Mouse (Mus musculus) heart, postnatal 0 days (tissue): ENCODE measurements around the gene Sox6. TPM values are rescaled to one million over a fixed set of nuclear protein-coding genes. Genes with fewer than 3 reads are reported as not detected.

ENCODE experiments used
- ATAC-seq: fragments of 200-750 bp; cut with Nextera tagmentation; 2 replicates; pipeline ENCODE4 v1.8.0; 2017; ENCODE audit warnings: low read depth, moderate number of reproducible peaks, moderate library complexity; ENCODE audit not compliant: insufficient read depth
- DNase-seq: peaks from one replicate; pipeline ENCODE4 v3.0.0-alpha.2; 2016; ENCODE audit warnings: low spot score
- H3K27ac ChIP-seq: fragments of 300-500 bp; sonication (generic); 2 replicates; pipeline ENCODE4 v1.5.1; 2014; ENCODE audit warnings: low read depth, mild to moderate bottlenecking
- H3K27me3 ChIP-seq: fragments of 300-500 bp; sonication (generic); 2 replicates; pipeline ENCODE4 v1.6.1; 2014; ENCODE audit warnings: low read length, mixed read lengths; ENCODE audit not compliant: control insufficient read depth, insufficient read depth
- H3K36me3 ChIP-seq: fragments of 300-500 bp; sonication (generic); replicated peaks from 2 replicates; pipeline ENCODE4 v1.6.1; 2014; ENCODE audit warnings: low read length, mixed read lengths; ENCODE audit not compliant: control insufficient read depth, insufficient read depth
- H3K4me1 ChIP-seq: fragments of 300-500 bp; sonication (generic); 2 replicates; pipeline ENCODE4 v1.6.1; 2014; ENCODE audit warnings: antibody characterized with exemption; ENCODE audit not compliant: control insufficient read depth, insufficient read depth
- H3K4me2 ChIP-seq: fragments of 300-500 bp; sonication (generic); 2 replicates; pipeline ENCODE4 v1.6.1; 2014; ENCODE audit warnings: low read depth, mild to moderate bottlenecking, low read length, moderate library complexity
- H3K4me3 ChIP-seq: fragments of 300-500 bp; sonication (generic); 2 replicates; pipeline ENCODE4 v1.5.1; 2014; ENCODE audit warnings: low read depth, low read length
- H3K9ac ChIP-seq: fragments of 300-500 bp; sonication (generic); replicated peaks from 2 replicates; pipeline ENCODE4 v1.6.1; 2014; ENCODE audit warnings: low read depth, low read length, mixed read lengths
- H3K9me3 ChIP-seq: fragments of 300-500 bp; sonication (generic); replicated peaks from 2 replicates; pipeline ENCODE4 v1.6.1; 2016; ENCODE audit warnings: low read length; ENCODE audit not compliant: control insufficient read depth
- CTCF ChIP-seq: IDR thresholded peaks from 2 replicates; pipeline ENCODE4 v1.5.1; 2016; ENCODE audit warnings: antibody characterized with exemption, control low read depth, low read depth
- EP300 ChIP-seq: IDR thresholded peaks from 2 replicates; pipeline ENCODE4 v1.6.1; 2016; ENCODE audit warnings: antibody characterized with exemption, low read depth
- WGBS: fragments of 180-500 bp; shearing (Covaris S2); extraction: QIAGEN DNeasy Blood & Tissue Kit; methylation state at CpG from one replicate; pipeline ENCODE4 v1.1.7; 2014; 5-methylcytosine and 5-hydroxymethylcytosine counted together
- polyA plus RNA-seq: library from polyadenylated mRNA; unstranded; fragments of >200 nt; fragmentation: Nextera tagmentation; extraction: Ambion mirVana; gene quantifications from 2 replicates; pipeline ENCODE4 v1.2.1, GENCODE M21; 2015
- total RNA-seq: library from RNA; depleted of rRNA; stranded (reverse); fragments of >200 nt; gene quantifications from 2 replicates; pipeline ENCODE4 v1.2.3, GENCODE M21; 2014; ENCODE audit warnings: low replicate concordance

Gene Sox6
- total and polyA plus RNA-seq, 2 experiments from 2014 or later = 23.4 to 68.5 TPM

GRCm38 (mm10) chr7:115663399-115663798, 375.2 kb downstream of the Sox6 start:
- TF ChIP-seq EP300 (no peak), CTCF (no peak)
- 74% methylated on average over 6 of the region's 6 CpGs for WGBS
- no peak overlapping the region for H3K4me3 ChIP-seq
- H3K9me3 ChIP-seq = no peaks in the 10 kb centered on the region
- no peak for DNase-seq
- H3K27me3 ChIP-seq = no peaks in the 10 kb centered on the region
- ATAC-seq = no peak
- H3K4me2 ChIP-seq = no peak overlapping the region
- no peak overlapping the region for H3K9ac ChIP-seq
- H3K4me1 ChIP-seq = peaks cover 7% of the 10 kb centered on the region; the same call in 1 of the 2 replicates
- no peak overlapping the region for H3K27ac ChIP-seq
- no peaks in the 10 kb centered on the region for H3K36me3 ChIP-seq

DNA sequence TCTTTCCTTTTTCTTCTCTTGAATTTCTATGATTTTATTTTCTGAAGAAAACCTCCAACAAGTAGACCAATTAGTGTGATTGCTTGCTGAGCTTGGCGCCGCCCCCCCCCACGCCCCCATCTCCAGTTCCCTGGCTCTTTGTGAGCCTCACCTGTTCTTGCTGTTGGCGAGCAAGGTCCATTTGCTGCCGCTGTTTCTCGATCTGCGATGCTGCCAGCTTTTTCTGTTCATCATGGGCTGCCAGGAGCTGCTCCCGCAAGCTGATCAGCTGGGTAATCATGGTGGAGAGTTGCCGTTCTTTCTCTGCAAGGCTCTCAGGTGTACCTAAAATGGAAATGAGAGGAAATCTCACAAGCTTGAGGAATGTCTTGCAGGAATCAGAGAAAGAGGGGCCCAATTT, 376.5 kb downstream of the Sox6 start:
- no peak overlapping the region for H3K27ac ChIP-seq
- H3K4me3 ChIP-seq = no peak overlapping the region
- no peak for TF ChIP-seq EP300
- TF ChIP-seq CTCF = no peak
- DNase-seq = no peak
- no peaks in the 10 kb centered on the region for H3K9me3 ChIP-seq
- H3K4me1 ChIP-seq = no peaks in the 10 kb centered on the region
- no peaks in the 10 kb centered on the region for H3K27me3 ChIP-seq
- no peak overlapping the region for H3K4me2 ChIP-seq
- H3K9ac ChIP-seq = no peak overlapping the region
- H3K36me3 ChIP-seq = no peaks in the 10 kb centered on the region
- no peak for ATAC-seq
- WGBS = 90% methylated on average over 9 of the region's 9 CpGs

DNA sequence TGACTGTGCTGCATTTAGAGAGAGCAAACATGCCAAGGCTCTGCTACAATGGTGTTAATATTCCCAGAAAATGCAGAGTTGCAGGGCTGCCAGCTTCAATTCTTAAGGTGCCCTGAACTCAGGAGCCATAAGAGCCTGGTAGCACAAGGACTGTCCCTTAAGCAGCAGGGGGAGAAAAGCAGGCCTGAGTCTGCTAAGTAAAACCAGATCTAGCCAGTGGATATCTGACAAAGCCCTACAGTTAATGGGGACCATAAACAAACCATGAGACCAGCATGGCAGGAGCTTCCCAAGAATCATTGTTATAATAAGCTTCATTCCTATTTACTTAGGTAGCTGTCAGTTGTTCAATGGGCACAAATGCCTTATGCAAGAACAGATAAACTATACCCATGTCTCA, 391.9 kb downstream of the Sox6 start:
- TF ChIP-seq CTCF (no peak), EP300 (no peak)

GRCm38 (mm10) chr7:115645971-115646447, 392.6 kb downstream of the Sox6 start:
- WGBS = 38% methylated on average over 5 of the region's 5 CpGs

More for the DNA sequence above, 391.9 kb downstream of the Sox6 start:
- no peaks in the 10 kb centered on the region for H3K4me1 ChIP-seq
- H3K36me3 ChIP-seq = no peaks in the 10 kb centered on the region
- DNase-seq (no peak), ATAC-seq (no peak)
- H3K4me2 ChIP-seq = no peak overlapping the region
- no peak overlapping the region for H3K4me3 ChIP-seq
- no peak overlapping the region for H3K9ac ChIP-seq
- H3K27me3 ChIP-seq = no peaks in the 10 kb centered on the region
- H3K9me3 ChIP-seq = no peaks in the 10 kb centered on the region
- no peak overlapping the region for H3K27ac ChIP-seq

GRCm38 (mm10) chr7:115645272-115645970, 393.2 kb downstream of the Sox6 start:
- H3K4me1 ChIP-seq = no peaks in the 10 kb centered on the region
- DNase-seq (no peak), ATAC-seq (no peak)
- H3K4me2 ChIP-seq = no peak overlapping the region
- no peaks in the 10 kb centered on the region for H3K36me3 ChIP-seq
- H3K4me3 ChIP-seq = no peak overlapping the region
- 95% methylated on average over 1 of the region's 1 CpGs for WGBS
- H3K9ac ChIP-seq = no peak overlapping the region
- no peaks in the 10 kb centered on the region for H3K9me3 ChIP-seq
- H3K27ac ChIP-seq = no peak overlapping the region
- no peaks in the 10 kb centered on the region for H3K27me3 ChIP-seq
- TF ChIP-seq CTCF (no peak), EP300 (no peak)

More at GRCm38 (mm10) chr7:115645971-115646447, 392.6 kb downstream of the Sox6 start:
- DNase-seq (no peak), ATAC-seq (no peak)
- H3K4me3 ChIP-seq = no peak overlapping the region
- no peaks in the 10 kb centered on the region for H3K27me3 ChIP-seq
- no peaks in the 10 kb centered on the region for H3K36me3 ChIP-seq
- H3K4me2 ChIP-seq = no peak overlapping the region
- no peaks in the 10 kb centered on the region for H3K9me3 ChIP-seq
- H3K4me1 ChIP-seq = no peaks in the 10 kb centered on the region
- no peak overlapping the region for H3K9ac ChIP-seq
- H3K27ac ChIP-seq = no peak overlapping the region
- TF ChIP-seq CTCF (no peak), EP300 (no peak)

DNA sequence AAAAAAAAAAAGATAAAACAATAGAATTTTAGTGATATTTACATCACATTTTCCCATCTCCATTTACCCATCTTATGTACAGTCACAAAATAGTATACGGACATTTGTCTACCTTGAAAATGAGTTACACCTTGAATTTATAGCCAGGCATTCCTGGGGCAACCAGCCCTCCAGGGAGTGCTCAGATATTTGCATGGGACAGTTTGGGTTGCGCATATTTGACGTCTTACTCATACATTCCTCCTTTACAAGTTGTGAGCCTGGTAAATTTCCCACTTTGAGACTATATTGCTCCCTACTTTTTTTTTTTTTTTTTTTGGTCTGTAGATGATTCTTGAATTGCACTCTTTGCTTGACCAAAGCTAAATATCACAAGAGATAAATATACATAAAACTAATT, 407.9 kb downstream of the Sox6 start:
- no peaks in the 10 kb centered on the region for H3K9me3 ChIP-seq
- no peak for DNase-seq
- no peak overlapping the region for H3K4me2 ChIP-seq
- no peak for TF ChIP-seq CTCF
- no peak for TF ChIP-seq EP300
- no peak overlapping the region for H3K4me3 ChIP-seq
- 68% methylated on average over 3 of the region's 3 CpGs for whole genome bisulfite sequencing
- peaks cover 29% of the 10 kb centered on the region for H3K4me1 ChIP-seq
- H3K27ac ChIP-seq = no peak overlapping the region
- no peaks in the 10 kb centered on the region for H3K36me3 ChIP-seq
- no peak for ATAC-seq
- no peaks in the 10 kb centered on the region for H3K27me3 ChIP-seq
- H3K9ac ChIP-seq = no peak overlapping the region
